Mouse (Mus musculus): ENCODE results near the gene Gm10277. TPM values are rescaled to one million over a fixed set of nuclear protein-coding genes. Genes with fewer than 3 reads are reported as not detected.

The Gm10277 gene
- total RNA-seq, 2 experiments from 2014 or later, result not detected

DNA sequence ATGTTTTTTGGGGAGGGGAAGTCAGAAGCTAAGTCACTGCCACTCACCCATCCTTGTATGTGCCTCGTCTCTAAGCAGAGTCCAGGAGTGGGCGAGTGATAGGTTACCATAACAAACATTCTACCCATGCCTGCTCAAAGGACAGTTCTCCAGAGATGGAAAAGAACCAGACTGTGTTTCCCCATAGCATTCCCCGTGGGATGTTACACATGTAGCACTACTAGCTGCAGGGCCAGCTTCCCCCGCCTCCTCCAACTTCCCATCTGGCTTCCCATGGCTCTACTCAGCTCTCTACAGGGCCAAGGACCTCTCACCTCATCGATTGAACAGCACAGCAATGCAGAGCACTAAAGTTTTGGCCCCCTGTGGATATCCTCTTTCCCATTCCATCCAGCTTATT, 7.7 kb upstream of the Gm10277 start:
- peak; percentile 6 for DNase-seq

DNA sequence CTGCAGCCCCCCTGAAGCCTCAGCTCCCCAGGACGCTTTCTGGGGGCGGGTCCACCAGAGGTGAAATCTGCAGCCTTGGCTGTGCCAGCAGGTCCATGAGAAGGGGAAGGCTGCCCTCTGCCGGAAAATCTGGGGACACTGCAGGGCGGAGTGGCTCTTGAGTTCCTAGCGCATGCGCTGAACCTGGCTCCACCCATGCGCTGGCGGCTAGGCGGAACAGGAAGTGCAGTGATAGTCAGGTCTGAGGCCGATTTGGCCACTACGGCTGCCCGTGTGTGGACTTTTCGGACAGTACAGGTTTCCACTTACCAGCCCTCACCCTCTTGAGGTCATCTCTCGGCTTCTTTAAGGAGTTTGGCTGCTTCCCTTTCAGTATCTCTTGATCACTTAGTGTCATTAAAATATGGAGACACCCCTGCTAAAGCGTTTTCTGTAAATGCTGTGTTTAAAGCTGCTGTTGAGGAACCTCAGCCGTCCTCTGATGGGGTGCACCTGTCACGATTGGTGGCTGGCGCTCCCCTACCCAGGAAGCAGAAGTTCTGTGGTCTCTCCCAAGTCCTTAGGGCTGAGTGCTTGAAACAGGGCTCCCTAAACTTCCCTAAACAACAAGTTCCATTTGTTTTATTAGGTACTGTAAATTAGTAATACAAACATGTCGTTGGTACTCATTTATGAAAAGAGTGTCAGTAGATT, 5.8 kb upstream of the Gm10277 start:
- DNase-seq, result peak; percentile 99

DNA sequence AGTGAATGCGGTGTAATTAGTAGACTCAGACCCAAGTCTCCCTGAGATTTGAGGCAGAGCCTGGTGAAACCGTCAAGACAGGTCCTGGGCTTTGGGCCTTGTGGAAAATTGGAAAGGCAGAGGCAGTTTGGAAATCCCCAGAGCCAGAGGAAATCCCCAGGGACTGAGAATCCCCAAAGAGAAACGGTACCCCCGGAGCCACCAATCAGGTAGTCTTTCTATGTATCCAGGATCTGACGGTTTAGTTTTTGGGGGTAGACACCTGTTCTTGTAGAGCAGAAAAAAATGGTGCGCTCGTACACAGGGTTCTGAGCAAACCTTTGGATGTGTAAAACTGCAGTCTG, 5.0 kb upstream of the Gm10277 start:
- no peak for DNase-seq

DNA sequence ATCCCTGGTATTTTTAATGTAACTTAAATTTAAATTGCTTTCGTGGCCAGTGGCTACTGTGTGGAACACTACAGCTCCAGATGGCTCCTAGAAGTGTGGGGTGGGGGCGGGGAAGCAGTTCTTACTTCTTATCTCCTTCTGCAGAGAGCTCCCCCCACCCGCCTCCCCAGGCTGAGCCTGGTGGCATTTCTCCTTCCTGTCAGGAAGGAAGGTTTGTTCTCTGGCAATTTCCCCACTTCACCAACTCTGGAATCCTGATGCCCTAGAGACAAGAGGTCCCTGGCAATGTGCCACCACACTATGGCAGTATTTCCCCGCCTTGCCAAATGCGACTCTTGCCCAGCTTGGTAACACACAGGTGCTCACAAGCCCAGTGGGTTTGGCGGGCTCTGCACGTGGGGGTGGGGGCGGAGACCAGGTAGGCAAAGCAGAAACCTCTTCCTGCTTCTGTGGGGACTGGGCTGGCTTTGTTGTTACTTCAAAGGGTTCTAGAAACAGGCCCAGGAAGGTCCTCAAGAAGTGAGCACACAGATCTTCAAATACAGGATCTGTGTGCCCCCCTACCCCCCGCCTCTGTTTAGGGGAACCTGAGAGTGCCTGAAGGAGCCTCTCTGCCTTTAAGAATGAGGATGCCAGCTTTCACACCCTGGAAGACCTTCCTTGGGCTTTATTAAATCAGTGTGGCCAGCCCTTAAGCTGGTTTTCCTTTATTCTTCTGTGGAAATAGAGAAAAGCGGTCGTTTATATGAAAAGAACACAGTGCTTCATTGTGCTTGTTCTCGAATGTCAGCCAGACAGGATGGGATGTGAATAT, 4.4 kb upstream of the Gm10277 start:
- DNase-seq, result peak; percentile 76

DNA sequence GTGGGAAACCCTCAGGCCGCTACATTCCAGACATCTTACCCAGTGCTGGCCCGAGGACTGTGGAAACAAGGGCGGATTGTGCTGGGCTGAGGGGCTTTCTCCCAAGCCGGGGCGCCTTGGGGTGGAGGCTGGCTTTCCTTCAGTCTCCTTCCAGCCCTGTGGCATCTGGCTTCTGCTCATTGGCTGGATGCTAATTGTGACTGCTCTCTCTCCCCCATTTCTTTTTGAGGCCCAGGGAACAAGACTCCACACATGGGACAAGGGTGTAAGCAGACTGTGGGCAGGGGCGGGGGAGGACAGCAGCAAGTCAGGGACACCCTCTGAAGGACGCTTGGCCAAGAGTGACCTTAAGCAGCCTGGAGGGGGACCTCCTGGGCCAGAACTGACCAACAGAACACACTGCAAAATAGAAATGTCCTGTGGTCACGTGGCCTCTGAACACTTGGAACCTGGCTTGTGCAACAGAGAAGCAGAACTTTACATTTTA, 3.7 kb upstream of the Gm10277 start:
- peak; percentile 24 for DNase-seq

DNA sequence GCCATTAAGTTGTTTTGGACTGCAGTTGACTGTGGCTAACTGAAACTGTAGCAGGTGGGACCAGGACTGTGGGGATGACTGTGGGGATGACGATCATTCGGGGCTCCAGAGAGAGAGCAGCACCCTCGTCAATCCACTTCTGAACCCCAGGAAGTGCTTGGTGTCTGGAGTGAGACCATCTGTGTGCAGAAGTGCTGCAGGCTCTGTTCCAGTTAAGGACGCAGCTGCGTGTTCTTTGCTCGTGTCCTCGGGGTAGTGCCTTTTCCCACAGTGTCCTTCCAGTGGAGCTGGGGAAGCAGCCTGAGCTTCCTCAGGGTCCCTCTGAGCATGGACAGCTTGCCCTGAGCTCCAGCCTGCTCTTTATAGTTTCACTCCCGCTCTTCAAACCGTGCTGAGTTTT, 2.7 kb upstream of the Gm10277 start:
- no peak for DNase-seq

DNA sequence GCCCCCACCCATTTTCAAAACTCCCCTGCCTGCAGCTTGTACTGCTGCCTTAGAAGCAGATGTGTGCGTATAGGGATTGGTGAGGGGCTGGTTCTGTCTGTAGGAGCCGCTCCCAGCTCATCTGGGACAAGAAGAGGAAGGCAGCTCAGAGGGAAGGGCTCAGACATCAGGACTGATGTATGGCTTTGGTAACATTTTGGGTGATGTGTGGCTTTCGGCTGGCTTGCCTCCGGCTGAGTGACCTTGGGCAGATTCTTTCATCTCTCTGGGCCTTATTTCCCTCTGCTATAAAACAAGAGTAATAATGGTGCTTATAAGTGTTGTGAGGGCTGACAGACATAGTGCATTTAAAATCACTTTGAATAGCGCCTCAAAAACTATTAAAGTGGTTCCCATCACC, 2.0 kb upstream of the Gm10277 start:
- DNase-seq, result no peak

DNA sequence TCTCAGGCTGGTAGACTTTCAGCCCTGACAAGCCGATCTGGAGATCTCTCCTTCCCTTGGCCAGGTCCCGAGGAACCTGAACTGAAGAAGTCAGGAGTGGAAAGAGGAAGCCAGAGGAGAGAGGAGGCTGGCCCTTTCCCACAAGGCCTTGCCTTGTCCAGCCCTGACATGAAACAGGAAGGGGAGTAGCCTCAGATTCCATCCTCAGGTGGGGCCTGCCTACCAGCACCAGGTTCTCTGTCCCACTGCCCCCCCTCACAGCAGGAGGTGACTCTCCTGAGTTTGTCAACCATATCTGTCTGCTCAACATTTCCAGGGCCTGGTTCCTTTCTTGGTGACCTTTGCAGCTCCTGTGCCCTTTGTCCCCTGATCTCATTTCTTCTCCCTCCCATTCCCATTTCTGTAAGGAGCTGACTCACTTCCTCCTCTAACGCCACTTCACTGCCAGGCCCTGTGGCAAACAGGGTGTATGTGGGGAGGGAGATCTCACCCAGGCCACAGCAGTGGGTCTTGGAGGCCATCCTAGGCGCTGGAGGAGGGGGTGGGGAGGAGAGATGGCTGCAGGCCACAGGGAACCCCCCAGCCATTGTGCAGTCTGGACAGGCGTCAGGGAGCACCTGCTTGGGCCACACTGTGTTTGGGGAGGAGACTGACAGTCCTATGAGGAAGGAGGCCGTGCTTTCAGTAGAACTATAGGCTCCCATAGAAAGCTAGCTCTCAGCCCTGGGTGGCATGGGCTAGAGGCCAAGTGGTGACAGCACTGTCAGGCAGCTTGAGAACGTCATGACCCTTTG, 1.6 kb downstream of the Gm10277 start:
- peak; percentile 73 for DNase-seq

DNA sequence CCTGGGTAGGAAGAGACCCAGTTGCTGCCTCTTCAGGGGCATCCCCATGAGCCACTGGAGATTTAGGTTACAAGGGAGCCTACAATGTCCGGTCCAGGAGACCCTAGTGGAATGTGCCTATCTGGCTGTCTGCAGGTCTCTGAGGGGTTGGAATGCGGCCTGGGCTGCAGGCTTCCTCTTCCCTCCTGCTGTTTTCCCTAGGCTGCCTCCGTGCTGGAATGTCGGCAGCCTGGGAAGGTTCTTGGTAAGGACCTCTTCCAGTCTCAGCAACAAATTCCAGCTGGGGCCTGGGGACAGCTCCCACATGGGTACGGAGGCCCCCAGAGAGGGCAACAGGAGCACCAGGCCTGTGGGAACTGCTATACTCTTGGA, 2.2 kb downstream of the Gm10277 start:
- DNase-seq, result peak; percentile 46

DNA sequence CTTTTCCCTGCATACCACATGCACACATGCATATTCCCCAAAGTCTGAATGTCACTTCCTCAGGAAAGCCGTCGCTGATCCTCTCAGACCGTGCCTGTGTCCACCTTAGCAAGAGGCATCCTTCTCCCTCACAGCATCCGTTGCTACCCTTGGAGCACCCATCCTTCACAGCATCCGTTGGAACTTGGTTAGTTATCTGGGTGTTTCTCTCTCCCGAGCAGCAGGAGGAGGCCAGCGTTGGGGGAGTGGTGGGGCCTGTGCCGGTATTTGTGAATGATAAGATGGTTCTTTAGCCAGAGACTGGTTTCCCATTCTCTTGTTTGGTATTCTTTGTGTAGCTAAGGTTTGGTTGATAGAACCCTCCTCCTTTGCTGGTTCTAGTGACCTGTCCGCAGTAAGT, 2.7 kb downstream of the Gm10277 start:
- no peak for DNase-seq

DNA sequence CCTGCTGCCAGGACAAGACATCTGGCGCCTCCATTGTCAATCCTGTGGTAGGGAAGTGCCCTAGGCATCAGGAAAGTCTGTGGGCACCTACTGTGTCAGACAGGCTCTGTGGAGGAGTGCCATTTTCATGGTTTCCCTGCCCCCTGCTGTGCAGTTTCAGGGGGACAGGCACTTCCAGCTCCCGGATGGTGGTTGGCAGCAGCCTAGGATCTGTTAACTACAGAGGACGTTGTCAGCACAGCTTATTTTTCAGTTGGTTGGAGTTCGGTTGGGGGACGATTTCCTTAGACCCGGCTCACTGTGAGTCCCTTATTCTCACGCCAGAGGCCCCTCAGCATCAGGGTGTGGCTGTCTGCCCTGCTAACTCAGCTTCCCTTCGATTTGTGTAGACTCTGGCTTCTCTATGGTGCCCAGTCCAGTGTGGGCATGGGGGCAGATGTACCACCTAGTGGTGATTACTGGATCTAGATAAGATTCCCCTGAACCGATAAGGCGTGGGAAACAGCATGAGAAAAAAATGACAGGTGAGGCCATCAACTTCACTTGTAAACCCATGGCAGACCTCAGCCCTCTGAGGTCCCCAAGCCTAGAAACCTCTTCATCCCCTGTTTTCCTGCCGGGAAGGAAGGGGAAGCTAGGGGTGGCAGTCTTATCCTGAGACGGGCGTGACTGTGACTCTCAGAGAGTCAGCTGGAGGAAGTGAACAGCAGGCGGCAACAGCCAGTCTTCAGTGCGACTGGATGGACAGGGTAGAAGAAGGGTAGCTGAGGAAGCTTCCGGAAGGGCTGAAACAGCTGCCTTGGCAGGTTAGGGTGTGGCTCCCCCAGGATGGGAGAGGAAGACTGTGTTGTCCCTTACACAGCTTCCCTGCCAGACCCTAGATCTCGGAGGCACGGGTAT, 3.5 kb downstream of the Gm10277 start:
- peak; percentile 61 for DNase-seq

DNA sequence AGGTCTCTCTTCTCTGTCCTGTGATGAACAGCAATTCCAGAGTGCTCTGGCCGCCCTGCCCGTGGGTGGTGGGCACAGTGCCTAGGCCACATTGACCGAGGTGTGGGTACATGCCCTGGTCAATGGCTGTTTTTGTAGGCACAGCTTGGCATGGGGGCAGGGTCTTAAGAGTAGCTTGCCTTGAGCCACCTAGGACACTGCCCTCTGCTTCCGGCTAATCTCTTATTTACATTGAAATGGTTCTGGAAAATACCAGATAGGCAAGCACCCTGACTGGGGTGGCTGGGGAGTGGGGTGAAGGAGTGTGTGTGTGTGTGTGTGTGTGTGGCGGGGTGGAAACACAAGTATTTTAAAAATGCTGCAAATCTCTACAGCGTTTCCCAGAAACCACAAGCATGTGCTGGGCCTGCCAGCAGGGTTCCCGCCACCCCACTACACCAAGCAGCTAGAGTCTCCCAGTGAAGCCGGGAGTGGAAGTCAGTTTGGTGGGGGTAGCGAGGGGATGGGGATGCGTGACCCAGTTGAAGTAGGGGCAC, 4.3 kb downstream of the Gm10277 start:
- DNase-seq, result no peak

DNA sequence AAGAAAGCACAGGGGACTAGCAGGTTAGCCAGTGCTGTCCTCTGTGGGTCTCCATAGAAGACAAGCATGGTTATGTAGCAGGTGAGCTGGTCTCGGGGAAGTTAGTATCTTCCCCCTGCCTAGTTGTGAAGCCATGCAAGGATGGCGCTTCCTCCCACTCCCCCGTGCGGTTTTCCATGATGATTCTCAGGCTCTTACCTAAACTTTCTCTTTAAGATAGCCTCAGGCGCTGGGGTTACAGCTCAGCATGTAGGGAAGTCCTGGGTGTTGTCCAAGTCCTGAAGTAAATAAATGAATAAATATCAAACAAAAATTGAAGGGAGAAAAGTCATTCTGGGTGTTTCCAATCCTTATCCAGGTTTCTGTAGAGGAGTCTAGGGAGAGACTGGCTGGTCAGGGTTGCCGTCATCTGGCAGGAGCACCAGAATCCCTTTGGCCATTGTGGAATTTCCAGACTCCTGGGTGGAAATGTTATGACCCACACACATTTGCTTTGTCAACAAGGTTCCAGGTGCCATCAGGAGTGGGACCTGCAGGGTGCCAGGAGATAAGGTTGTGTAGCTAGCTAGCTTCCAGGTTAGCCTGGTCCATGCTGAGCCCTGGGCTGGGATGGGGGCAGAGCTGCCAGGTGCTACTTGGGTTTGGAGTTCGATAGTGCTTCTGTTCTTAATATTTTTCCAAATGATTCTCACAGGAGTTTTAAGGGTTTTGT, 5.3 kb downstream of the Gm10277 start:
- DNase-seq, result no peak

DNA sequence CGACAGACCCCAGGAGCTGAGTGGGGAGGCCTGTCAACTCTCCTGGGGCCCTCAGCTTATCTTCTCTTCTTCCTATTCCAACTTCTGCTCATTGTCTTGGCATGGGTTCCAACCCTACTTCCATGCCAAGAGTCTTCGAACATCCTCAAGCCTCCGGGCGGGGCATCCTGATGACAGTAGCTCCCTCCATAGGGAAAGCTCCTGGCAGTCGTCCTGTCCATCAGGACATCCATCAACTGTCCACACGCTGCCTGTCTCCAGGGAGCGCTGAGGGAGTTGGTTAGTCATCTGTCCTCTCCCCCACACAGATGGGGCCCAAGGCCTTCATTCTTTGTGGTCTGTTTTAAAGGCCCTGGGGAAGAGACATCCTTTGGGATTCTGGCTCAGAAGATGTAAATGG, 6.5 kb downstream of the Gm10277 start:
- DNase-seq, result peak; percentile 58

DNA sequence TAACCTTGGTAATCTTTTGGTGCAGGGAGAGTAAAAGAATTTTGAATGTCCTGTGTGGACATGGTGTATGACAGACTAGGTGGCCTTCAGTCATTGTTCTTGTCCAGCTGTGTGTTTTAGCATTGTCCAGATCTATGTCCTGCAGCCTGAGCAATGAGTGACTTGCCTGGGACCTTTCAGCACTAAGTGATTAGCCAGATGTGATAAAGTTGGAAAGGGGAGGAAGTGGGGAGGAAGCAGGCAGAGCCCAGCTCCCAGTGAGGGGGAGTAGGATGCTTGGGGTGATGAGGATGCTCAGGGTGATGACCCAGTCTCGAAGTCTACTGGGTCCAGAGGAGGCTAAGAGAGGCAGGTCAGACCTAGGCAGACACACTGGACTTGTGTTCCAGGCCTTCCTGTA, 8.3 kb downstream of the Gm10277 start:
- DNase-seq, result no peak

DNA sequence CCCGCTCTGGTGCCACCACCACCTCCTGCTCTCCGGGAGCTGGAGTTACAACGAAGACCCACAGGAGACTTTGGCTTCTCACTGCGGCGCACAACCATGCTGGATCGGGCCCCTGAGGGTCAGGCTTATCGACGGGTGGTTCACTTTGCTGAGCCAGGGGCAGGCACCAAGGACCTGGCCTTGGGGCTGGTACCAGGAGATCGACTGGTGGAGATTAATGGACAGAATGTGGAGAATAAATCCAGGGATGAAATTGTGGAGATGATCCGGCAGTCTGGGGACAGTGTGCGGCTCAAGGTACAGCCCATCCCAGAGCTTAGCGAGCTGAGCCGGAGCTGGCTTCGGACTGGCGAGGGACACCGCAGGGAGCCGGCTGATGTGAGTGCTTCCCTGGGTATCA, 9.6 kb downstream of the Gm10277 start:
- no peak for DNase-seq

DNA sequence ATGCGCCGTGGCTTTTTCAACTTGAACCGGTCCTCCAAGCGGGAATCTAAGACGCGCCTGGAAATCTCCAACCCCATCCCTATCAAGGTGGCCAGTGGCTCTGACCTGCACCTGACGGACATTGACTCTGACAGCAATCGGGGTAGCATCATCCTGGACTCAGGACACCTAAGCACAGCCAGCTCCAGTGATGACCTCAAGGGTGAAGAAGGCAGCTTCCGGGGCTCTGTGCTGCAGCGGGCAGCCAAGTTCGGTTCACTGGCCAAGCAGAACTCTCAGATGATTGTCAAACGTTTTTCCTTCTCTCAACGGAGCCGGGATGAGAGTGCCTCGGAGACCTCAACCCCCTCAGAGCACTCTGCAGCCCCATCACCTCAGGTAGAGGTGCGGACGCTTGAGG, 10.1 kb downstream of the Gm10277 start:
- no peak for DNase-seq

DNA sequence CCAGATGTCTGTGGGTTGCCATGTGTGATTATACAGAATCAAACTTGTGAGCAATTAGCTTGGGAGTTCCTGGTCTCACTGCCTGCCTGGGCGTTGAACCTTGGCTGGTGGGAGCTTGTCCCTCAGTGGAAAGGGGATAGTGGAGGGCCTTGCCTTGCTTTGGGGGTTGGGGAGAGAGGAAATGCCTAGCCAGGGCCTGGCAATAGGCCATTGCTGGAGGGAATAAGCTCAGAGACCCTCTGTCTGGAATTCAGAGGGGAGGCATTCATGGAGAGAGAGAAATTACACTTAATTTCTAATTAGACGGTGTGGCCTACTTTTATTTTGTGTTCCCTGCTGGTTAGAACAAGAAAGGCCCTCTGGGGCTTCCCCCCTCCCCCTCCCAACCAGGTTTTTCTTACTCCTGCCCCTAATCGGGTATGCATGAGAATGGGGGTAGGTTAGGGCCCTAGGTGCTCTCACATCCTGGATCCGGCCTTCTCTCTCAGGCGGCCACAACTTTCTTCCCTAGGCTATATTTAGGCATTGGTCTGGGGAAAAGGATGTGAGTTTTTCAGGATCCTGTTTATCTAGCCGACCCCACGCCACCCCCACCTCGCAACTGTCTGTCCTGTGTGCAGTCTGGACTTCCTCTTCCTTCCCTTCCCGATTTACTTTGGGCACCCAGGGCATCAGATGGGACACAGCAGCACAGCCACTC, 11.7 kb downstream of the Gm10277 start:
- DNase-seq, result no peak

DNA sequence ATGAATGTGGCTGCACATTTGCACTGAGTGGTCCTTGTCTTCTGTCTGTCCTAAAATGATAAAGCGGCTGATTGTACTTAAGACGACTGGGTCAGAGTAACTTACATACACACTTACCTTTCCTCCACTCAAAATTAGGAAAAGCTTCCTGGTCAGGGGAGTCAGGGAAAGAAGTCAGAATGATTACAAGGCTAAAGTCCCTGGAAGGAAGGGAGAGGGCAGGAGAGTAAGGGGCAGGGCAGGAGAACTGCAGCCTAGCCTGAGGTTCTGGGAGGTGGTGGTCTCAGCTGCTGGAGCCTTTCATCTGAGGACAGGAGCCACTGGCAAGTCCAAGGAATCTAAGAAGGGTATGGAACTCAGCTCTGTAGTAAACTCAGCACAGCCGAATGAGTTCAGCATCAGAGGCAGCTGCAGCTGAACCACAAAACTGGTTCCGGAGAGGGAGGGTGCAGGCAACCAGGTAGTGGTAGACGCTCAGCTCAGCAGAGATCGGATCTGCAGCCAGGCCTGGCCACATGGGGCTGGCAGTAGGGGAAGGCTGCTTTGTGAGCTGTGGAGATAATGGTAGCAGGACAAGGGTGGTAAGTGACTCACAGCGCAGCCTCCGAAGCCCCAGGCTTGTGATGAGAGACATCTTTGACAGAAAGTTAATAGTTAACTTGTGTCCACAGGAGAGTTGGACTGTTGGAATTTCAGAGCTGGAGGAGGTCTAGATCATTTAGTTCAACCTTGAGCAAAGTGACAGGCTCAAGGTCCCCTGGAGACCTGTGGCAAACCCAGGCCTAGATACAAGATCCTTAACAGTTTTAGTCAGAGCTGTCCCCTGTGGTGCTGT, 15.5 kb downstream of the Gm10277 start:
- DNase-seq, result no peak

DNA sequence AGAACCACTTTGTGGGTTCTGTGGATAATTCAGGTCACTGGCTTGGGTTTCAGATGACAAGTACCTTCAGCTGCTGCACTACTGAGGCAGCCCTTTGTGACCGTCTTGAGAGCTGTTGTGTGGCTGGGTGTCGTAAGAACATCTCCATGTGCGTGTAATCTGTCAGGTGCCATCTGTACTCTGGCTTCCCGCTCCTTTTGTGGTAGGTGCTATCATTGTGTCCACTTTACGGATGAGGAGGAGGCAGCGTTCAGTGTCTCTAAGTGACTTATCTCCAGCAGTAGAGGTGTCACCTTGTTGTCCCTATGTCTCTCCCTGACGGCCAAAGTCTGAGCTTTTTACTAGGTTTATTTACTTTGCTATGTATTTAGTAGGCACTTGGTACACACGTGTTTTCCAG, 17.2 kb downstream of the Gm10277 start:
- no peak for DNase-seq
